Mouse (Mus musculus): ENCODE measurements at regions not wholly inside any gene's neighbourhood (a gene's known extent, or its start where the extent isn't known, plus 50 kb on each side); places are given as distances from the start of the nearest gene placed in this dataset.
"Not testable (repeated sequence)": the region's sequence is repeated elsewhere in the genome, so short reads cannot be mapped to it uniquely, and the experiment has no call there.

GRCm38 (mm10) chr13:39566491-39566890 is 605.8 kb upstream of the Slc35b3 start:
- intact Hi-C loops (cut with DNase I), result no loop called here
- DNase-seq, result no peak

GRCm38 (mm10) chr13:39537724-39538440 is 577.2 kb upstream of the Slc35b3 start:
- intact Hi-C loops (cut with DNase I), result no loop called here
- DNase-seq, result no peak

- intact Hi-C loops (cut with DNase I), result no loop called here
- DNase-seq, result no peak
These were observed 565.8 kb upstream of the Slc35b3 start for GRCm38 (mm10) chr13:39526469-39526868.

GRCm38 (mm10) chr13:39523856-39524301 is 563.2 kb upstream of the Slc35b3 start:
- intact Hi-C loops (cut with DNase I), result no loop called here
- DNase-seq, result peak; percentile 40

GRCm38 (mm10) chr13:39523246-39523850 is 562.7 kb upstream of the Slc35b3 start:
- DNase-seq, result no peak
- intact Hi-C loops (cut with DNase I), result no loop called here

- no peak for DNase-seq
- intact Hi-C loops (cut with DNase I), result no loop called here
These were observed 560.2 kb upstream of the Slc35b3 start for GRCm38 (mm10) chr13:39520846-39521245.

- DNase-seq, result no peak
- intact Hi-C loops (cut with DNase I), result no loop called here
These were observed 555.4 kb upstream of the Slc35b3 start for GRCm38 (mm10) chr13:39516106-39516505.

GRCm38 (mm10) chr13:39489806-39490205 is 529.1 kb upstream of the Slc35b3 start:
- intact Hi-C loops (cut with DNase I), result no loop called here
- DNase-seq, result no peak

- DNase-seq, result peak; percentile 53
- intact Hi-C loops (cut with DNase I), result no loop called here
These were observed 511.9 kb upstream of the Slc35b3 start for GRCm38 (mm10) chr13:39472621-39473020.

- DNase-seq, result no peak
- intact Hi-C loops (cut with DNase I), result loop anchor here (5.0 to 10.0 kb wide), 3 partner anchors 257 to 1306 kb away; no protein-coding TSS in a partner anchor
These were observed 481.1 kb upstream of the Slc35b3 start for GRCm38 (mm10) chr13:39441799-39442198.

- intact Hi-C loops (cut with DNase I), result loop anchor here (5.0 to 10.0 kb wide), 3 partner anchors 256 to 1306 kb away; no protein-coding TSS in a partner anchor
- DNase-seq, result peak; percentile 53
These were observed 480.2 kb upstream of the Slc35b3 start for GRCm38 (mm10) chr13:39440907-39441306.

- intact Hi-C loops (cut with DNase I), result loop anchor here (5.0 to 10.0 kb wide), 3 partner anchors 256 to 1307 kb away; no protein-coding TSS in a partner anchor
- no peak for DNase-seq
These were observed 479.7 kb upstream of the Slc35b3 start for GRCm38 (mm10) chr13:39440336-39440735.

GRCm38 (mm10) chr13:39427996-39428395 is 467.3 kb upstream of the Slc35b3 start:
- DNase-seq, result no peak
- intact Hi-C loops (cut with DNase I), result no loop called here

- DNase-seq, result no peak
These were observed 465.3 kb upstream of the Slc35b3 start for GRCm38 (mm10) chr13:39425944-39426343.

GRCm38 (mm10) chr13:39418127-39418526 is 457.5 kb upstream of the Slc35b3 start:
- intact Hi-C loops (cut with DNase I), result no loop called here
- no peak for DNase-seq

More at GRCm38 (mm10) chr13:39425944-39426343, 465.3 kb upstream of the Slc35b3 start:
- intact Hi-C loops (cut with DNase I), result no loop called here

GRCm38 (mm10) chr13:39411471-39412251 is 451.0 kb upstream of the Slc35b3 start:
- no peak for DNase-seq
- intact Hi-C loops (cut with DNase I), result no loop called here

- intact Hi-C loops (cut with DNase I), result no loop called here
- no peak for DNase-seq
These were observed 431.9 kb upstream of the Slc35b3 start for GRCm38 (mm10) chr13:39392589-39392988.

- intact Hi-C loops (cut with DNase I); DNase-seq: not testable (repeated sequence)
These were observed 431.5 kb upstream of the Slc35b3 start for GRCm38 (mm10) chr13:39392151-39392550.

GRCm38 (mm10) chr13:39376677-39377076 is 416.0 kb upstream of the Slc35b3 start:
- no peak for DNase-seq
- intact Hi-C loops (cut with DNase I), result no loop called here

GRCm38 (mm10) chr13:39376269-39376668 is 415.6 kb upstream of the Slc35b3 start:
- intact Hi-C loops (cut with DNase I), result no loop called here
- DNase-seq, result no peak

- DNase-seq, result no peak
- intact Hi-C loops (cut with DNase I), result no loop called here
These were observed 411.9 kb upstream of the Slc35b3 start for GRCm38 (mm10) chr13:39372565-39372964.
